Mouse (Mus musculus): ENCODE measurements at regions not wholly inside any gene's neighbourhood (a gene's known extent, or its start where the extent isn't known, plus 50 kb on each side); places are given as distances from the start of the nearest gene placed in this dataset.

GRCm38 (mm10) chr17:51397973-51398372 is 218.8 kb upstream of the Tbc1d5 start:
- Histone ChIP-seq H3K9ac (replicated peaks) (no peak overlapping the region), H3K9me3 (no peaks in the 10 kb centered on the region), H3K36me3 (no peaks in the 10 kb centered on the region), H3K4me2 (no peak overlapping the region), H3K4me1 (replicated peaks) (peaks cover 2% of the 10 kb centered on the region; the same call in 1 of the 2 replicates), H3K27ac (no peak overlapping the region), H3K27me3 (peaks cover 28% of the 10 kb centered on the region), H3K4me3 (replicated peaks) (no peak overlapping the region)
- ATAC-seq (ENCODE audit: insufficient number of reproducible peaks, insufficient read depth, low FRiP score, low TSS enrichment, low read depth), result no peak
- 73% methylated on average over 7 of the region's 7 CpGs for WGBS

- Histone ChIP-seq H3K9ac (replicated peaks) (no peak overlapping the region), H3K4me3 (replicated peaks) (no peak overlapping the region), H3K27me3 (peaks cover 13% of the 10 kb centered on the region), H3K4me2 (no peak overlapping the region), H3K9me3 (no peaks in the 10 kb centered on the region), H3K27ac (no peak overlapping the region), H3K36me3 (no peaks in the 10 kb centered on the region), H3K4me1 (replicated peaks) (peaks cover 2% of the 10 kb centered on the region; the same call in 1 of the 2 replicates)
- no peak for ATAC-seq (ENCODE audit: insufficient number of reproducible peaks, insufficient read depth, low FRiP score, low TSS enrichment, low read depth)
- 67% methylated on average over 11 of the region's 11 CpGs for WGBS
Observed at GRCm38 (mm10) chr17:51393771-51394221, 214.6 kb upstream of the Tbc1d5 start.

DNA sequence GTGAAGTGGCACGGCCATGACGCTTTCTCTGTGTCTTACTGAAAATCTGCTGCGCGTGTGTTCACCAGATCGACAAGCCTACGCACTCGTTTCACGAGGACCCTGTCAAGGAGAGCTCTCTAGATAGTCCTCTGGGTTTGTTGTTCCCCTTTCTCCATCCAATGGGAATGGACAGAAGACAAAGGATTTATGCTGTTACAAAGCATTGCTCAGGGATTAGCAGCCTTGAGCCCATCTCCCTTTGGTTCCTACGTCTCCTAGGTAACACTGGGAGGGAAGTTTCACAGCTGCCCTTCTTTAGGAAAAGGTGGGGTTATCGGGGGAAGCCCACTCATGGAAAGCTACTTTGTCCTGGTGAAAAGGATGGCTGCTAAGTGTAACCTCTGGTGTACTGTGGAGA is 212.7 kb upstream of the Tbc1d5 start:
- Histone ChIP-seq H3K9ac (replicated peaks) (no peak overlapping the region), H3K27me3 (peaks cover 7% of the 10 kb centered on the region; the same call in 1 of the 2 replicates), H3K27ac (no peak overlapping the region), H3K36me3 (no peaks in the 10 kb centered on the region), H3K4me1 (replicated peaks) (peaks cover 2% of the 10 kb centered on the region; the same call in 1 of the 2 replicates), H3K4me2 (no peak overlapping the region), H3K9me3 (no peaks in the 10 kb centered on the region), H3K4me3 (replicated peaks) (no peak overlapping the region)
- 94% methylated on average over 10 of the region's 10 CpGs for WGBS
- no peak for ATAC-seq (ENCODE audit: insufficient number of reproducible peaks, insufficient read depth, low FRiP score, low TSS enrichment, low read depth)

GRCm38 (mm10) chr17:51382552-51382951 is 203.4 kb upstream of the Tbc1d5 start:
- Histone ChIP-seq H3K27me3 (no peaks in the 10 kb centered on the region), H3K4me3 (replicated peaks) (no peak overlapping the region), H3K9me3 (no peaks in the 10 kb centered on the region), H3K27ac (no peak overlapping the region), H3K4me2 (no peak overlapping the region), H3K4me1 (replicated peaks) (no peaks in the 10 kb centered on the region), H3K36me3 (no peaks in the 10 kb centered on the region), H3K9ac (replicated peaks) (no peak overlapping the region)
- ATAC-seq (ENCODE audit: insufficient number of reproducible peaks, insufficient read depth, low FRiP score, low TSS enrichment, low read depth), result no peak
- 79% methylated on average over 6 of the region's 6 CpGs for WGBS

DNA sequence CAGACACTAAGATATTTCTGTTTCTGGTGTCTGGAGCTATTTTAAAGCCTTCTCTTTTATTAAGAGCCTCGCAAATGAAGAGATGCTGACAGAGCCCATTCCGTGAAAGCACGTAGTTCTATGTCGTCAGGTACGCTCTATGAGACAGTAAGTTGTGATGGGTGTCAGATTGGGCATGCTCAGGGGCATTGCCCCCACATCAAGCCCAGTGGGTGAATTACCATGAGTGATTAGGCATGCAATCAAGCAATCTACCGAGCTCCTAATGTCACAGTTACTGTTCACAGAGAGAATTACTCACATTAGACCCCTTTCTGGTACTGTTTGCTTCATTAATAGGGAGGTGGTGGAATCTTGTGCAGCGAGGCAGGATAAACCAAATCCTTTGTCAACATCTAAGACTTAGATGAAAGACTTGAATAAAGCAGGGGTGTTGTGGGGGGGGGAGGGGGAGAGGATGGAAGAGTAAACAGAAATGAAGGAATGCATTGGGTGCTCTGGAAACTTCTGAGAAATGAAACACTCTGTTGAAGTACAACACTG is 192.9 kb upstream of the Tbc1d5 start:
- no peak for ATAC-seq (ENCODE audit: insufficient number of reproducible peaks, insufficient read depth, low FRiP score, low TSS enrichment, low read depth)
- Histone ChIP-seq H3K4me3 (replicated peaks) (no peak overlapping the region), H3K9ac (replicated peaks) (no peak overlapping the region), H3K27ac (no peak overlapping the region), H3K4me1 (replicated peaks) (peaks cover 9% of the 10 kb centered on the region), H3K9me3 (no peaks in the 10 kb centered on the region), H3K36me3 (no peaks in the 10 kb centered on the region), H3K27me3 (no peaks in the 10 kb centered on the region), H3K4me2 (no peak overlapping the region)
- 50% methylated on average over 7 of the region's 7 CpGs for WGBS

DNA sequence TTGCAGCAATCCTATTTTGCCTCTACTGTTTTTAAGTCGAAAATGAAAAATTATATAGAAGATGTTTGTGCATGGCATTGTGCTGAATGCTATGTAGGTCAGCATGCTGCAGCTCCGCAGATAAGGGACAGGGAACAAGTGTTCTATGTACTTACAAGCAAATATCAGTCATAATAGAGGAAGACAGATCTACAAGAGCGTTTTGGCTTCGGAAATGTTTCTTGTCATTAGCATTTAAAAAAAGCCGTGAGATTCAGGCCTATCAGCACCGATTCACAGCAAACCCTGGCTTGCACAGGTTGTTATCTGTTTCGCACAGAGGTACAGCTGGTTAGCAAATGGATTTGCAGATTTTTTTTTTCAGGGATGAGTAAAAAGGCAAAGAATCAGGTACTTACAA is 191.8 kb upstream of the Tbc1d5 start:
- no peak overlapping the region for H3K4me2 ChIP-seq
- H3K4me1 ChIP-seq (replicated peaks), result peaks cover 9% of the 10 kb centered on the region
- no peak overlapping the region for H3K4me3 ChIP-seq (replicated peaks)
- ATAC-seq (ENCODE audit: insufficient number of reproducible peaks, insufficient read depth, low FRiP score, low TSS enrichment, low read depth), result no peak
- H3K36me3 ChIP-seq, result no peaks in the 10 kb centered on the region
- no peak overlapping the region for H3K9ac ChIP-seq (replicated peaks)
- no peaks in the 10 kb centered on the region for H3K27me3 ChIP-seq
- 94% methylated on average over 7 of the region's 7 CpGs for WGBS
- no peaks in the 10 kb centered on the region for H3K9me3 ChIP-seq
- H3K27ac ChIP-seq, result no peak overlapping the region

GRCm38 (mm10) chr17:51370085-51370484 is 190.9 kb upstream of the Tbc1d5 start:
- no peak overlapping the region for H3K27ac ChIP-seq
- ATAC-seq (ENCODE audit: insufficient number of reproducible peaks, insufficient read depth, low FRiP score, low TSS enrichment, low read depth), result no peak
- no peak overlapping the region for H3K9ac ChIP-seq (replicated peaks)
- H3K4me3 ChIP-seq (replicated peaks), result no peak overlapping the region
- H3K4me2 ChIP-seq, result no peak overlapping the region
- WGBS, result 36% methylated on average over 9 of the region's 9 CpGs
- no peaks in the 10 kb centered on the region for H3K9me3 ChIP-seq
- no peaks in the 10 kb centered on the region for H3K27me3 ChIP-seq
- H3K4me1 ChIP-seq (replicated peaks), result peaks cover 9% of the 10 kb centered on the region
- no peaks in the 10 kb centered on the region for H3K36me3 ChIP-seq

DNA sequence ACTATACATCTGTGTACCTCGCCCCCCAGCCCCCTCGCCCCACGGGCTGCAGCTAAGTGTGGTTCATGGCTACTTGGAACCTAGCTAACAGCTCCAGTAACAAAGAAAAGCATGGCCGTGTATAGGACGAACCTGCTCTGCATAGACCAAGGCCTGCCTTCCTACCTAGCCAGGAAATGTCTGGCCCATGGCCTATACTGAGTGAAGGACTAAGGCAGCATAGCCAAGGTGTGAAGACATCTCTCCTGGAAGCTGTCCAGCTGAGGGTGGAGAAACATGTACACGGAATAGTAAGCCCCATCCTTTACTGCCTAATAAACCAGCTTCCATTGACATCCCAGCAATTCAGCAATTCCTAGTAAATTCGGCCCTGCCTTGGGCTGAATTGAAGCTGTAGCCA is 183.6 kb upstream of the Tbc1d5 start:
- no peak for ATAC-seq (ENCODE audit: insufficient number of reproducible peaks, insufficient read depth, low FRiP score, low TSS enrichment, low read depth)
- Histone ChIP-seq H3K4me2 (no peak overlapping the region), H3K9ac (replicated peaks) (no peak overlapping the region), H3K4me1 (replicated peaks) (no peaks in the 10 kb centered on the region), H3K27ac (no peak overlapping the region), H3K9me3 (no peaks in the 10 kb centered on the region), H3K4me3 (replicated peaks) (no peak overlapping the region), H3K36me3 (no peaks in the 10 kb centered on the region), H3K27me3 (no peaks in the 10 kb centered on the region)
- 87% methylated on average over 7 of the region's 7 CpGs for WGBS

DNA sequence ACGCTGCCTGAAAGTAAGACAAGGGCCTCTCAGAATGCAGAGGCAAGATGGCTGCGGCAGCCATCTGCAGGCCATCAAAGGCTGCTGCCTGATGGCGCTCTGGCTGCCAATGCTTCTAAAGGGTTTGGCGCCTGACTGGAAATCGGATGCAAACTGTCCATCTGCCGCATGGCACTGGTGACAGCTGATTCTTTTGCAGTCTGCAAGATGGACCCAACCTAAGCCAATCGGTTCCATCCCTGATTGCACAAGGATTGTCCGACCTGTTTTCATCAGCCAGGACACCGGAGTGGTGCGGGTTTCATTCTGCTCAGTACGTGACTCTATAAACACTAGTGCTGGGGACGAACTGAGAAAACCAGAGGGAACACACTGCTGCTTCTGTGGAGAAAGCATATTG is 183.1 kb upstream of the Tbc1d5 start:
- Histone ChIP-seq H3K4me1 (replicated peaks) (no peaks in the 10 kb centered on the region), H3K36me3 (no peaks in the 10 kb centered on the region), H3K4me2 (no peak overlapping the region), H3K9ac (replicated peaks) (no peak overlapping the region), H3K9me3 (no peaks in the 10 kb centered on the region), H3K27ac (no peak overlapping the region), H3K27me3 (no peaks in the 10 kb centered on the region), H3K4me3 (replicated peaks) (no peak overlapping the region)
- no peak for ATAC-seq (ENCODE audit: insufficient number of reproducible peaks, insufficient read depth, low FRiP score, low TSS enrichment, low read depth)
- 92% methylated on average over 12 of the region's 12 CpGs for WGBS

DNA sequence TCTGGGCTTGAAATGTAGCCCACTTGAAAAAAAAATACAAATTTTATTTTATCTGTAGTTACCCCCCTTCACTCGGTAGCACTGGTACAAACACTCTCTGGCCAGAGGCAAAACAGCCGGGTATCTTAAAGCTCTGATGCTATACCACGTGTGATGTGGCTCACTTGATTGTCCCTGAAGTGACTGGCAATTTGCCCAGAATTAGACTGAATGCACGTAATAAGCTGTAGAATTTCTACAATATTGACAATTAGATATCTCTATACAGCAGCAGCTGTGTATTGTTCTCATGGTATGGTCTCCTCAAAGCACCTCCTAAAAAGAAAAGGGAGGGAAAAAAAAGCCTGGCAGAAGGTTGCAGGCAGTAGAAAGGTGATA is 179.2 kb upstream of the Tbc1d5 start:
- 31% methylated on average over 4 of the region's 4 CpGs for WGBS
- no peak overlapping the region for H3K4me2 ChIP-seq
- no peak overlapping the region for H3K27ac ChIP-seq
- no peak; the same call in 1 of the 2 replicates for ATAC-seq (ENCODE audit: insufficient number of reproducible peaks, insufficient read depth, low FRiP score, low TSS enrichment, low read depth)
- H3K9me3 ChIP-seq, result no peaks in the 10 kb centered on the region
- no peak overlapping the region for H3K4me3 ChIP-seq (replicated peaks)
- no peaks in the 10 kb centered on the region for H3K27me3 ChIP-seq
- no peak overlapping the region for H3K9ac ChIP-seq (replicated peaks)
- no peaks in the 10 kb centered on the region for H3K4me1 ChIP-seq (replicated peaks)
- no peaks in the 10 kb centered on the region for H3K36me3 ChIP-seq

- 61% methylated on average over 5 of the region's 5 CpGs for WGBS
- no peaks in the 10 kb centered on the region for H3K4me1 ChIP-seq (replicated peaks)
- no peak overlapping the region for H3K4me3 ChIP-seq (replicated peaks)
- no peak overlapping the region for H3K27ac ChIP-seq
- no peaks in the 10 kb centered on the region for H3K9me3 ChIP-seq
- no peak overlapping the region for H3K4me2 ChIP-seq
- no peak overlapping the region for H3K9ac ChIP-seq (replicated peaks)
- H3K27me3 ChIP-seq, result no peaks in the 10 kb centered on the region
- H3K36me3 ChIP-seq, result no peaks in the 10 kb centered on the region
- no peak for ATAC-seq (ENCODE audit: insufficient number of reproducible peaks, insufficient read depth, low FRiP score, low TSS enrichment, low read depth)
Observed at GRCm38 (mm10) chr17:51357690-51358361, 178.7 kb upstream of the Tbc1d5 start.

DNA sequence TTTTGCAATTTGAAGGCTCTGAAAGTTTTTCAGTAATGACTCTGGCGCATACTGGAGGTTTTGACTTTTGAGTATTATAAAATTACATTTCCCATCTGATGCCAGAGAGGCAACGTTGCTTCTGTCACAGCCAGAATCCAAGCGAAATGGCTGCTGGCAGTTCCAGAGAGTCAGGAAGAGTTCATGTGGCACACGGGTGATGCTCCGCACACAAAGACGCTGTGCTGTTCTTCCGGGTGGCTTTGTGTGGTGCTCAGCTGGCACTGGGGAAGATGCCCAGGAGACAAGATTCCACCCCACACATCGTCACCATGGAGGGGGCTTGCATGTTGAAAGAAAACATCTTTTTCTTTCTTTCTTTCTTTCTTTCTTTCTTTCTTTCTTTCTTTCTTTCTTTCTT is 177.3 kb upstream of the Tbc1d5 start:
- no peak for ATAC-seq (ENCODE audit: insufficient number of reproducible peaks, insufficient read depth, low FRiP score, low TSS enrichment, low read depth)
- 88% methylated on average over 8 of the region's 8 CpGs for WGBS

More for the DNA sequence above, 177.3 kb upstream of the Tbc1d5 start:
- no peaks in the 10 kb centered on the region for H3K9me3 ChIP-seq
- H3K36me3 ChIP-seq, result no peaks in the 10 kb centered on the region
- no peak overlapping the region for H3K27ac ChIP-seq
- no peak overlapping the region for H3K4me2 ChIP-seq
- no peaks in the 10 kb centered on the region for H3K4me1 ChIP-seq (replicated peaks)
- H3K4me3 ChIP-seq (replicated peaks), result no peak overlapping the region
- no peaks in the 10 kb centered on the region for H3K27me3 ChIP-seq
- no peak overlapping the region for H3K9ac ChIP-seq (replicated peaks)
